Mouse (Mus musculus): Measurements from ENCODE around the gene Fanci. TPM values are rescaled to one million over a fixed set of nuclear protein-coding genes. Genes with fewer than 3 reads are reported as not detected.

Gene Fanci
- total and polyA plus RNA-seq, 3 experiments: 14.9 to 25.0 (median 20.0) TPM

DNA sequence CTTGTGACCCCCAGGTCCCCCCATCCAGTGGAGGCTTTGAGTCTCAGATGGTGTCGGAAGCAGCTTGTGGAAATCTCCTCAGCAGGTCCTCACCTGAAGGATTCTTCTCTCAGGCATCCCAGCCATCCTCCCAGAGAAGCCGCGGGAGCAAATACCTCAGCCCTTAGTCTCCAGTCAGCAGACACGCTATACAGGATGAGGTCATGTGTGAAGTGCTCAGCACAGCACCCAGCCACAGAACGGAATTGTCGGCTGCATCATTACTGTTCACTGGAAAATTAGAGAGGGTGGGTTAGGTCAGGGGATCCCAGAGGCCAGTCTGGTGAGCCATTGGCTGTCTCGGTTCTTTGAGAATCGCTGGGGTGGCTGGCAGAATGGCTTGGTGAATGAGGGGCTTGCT lies 42.9 kb upstream of the Fanci start:
- in situ Hi-C loops (cut with MboI; ENCODE audit: low pct_ligation_motif_present, low pct_unique_long_range_greater_than_20kb, low sequenced_read_pairs) (no loop called here), dilution Hi-C loops (cut with MboI; ENCODE audit: extremely low pct_ligation_motif_present, extremely low pct_unique_long_range_greater_than_20kb, low sequenced_read_pairs) (no loop called here)
- no peak for DNase-seq (ENCODE audit: extremely low read depth)
- no peaks in the 10 kb centered on the region for H3K9me3 ChIP-seq (replicated peaks; ENCODE audit: low read length)
- peaks cover 11 to 25% of the 10 kb centered on the region in 2 experiments for H3K4me1 ChIP-seq (ENCODE audit: control insufficient read depth in 1 of 2, insufficient read depth in 2 of 2)
- H3K79me2 ChIP-seq (replicated peaks; ENCODE audit: control insufficient read depth, extremely low read depth, insufficient read depth, poor library complexity, severe bottlenecking): no peaks in the 10 kb centered on the region
- no peak overlapping the region for H3K4me3 ChIP-seq (replicated peaks in 1 of 3; ENCODE audit: low read depth in 2 of 3, low read length in 2 of 3, poor library complexity in 1 of 3)
- no peak overlapping the region for H3K27ac ChIP-seq (ENCODE audit: insufficient read depth, low read depth)
- TF ChIP-seq MEF2A (IDR thresholded peaks at IDR 0.05; ENCODE audit: borderline replicate concordance, low read depth, low read length) (no peak), POLR2A (IDR thresholded peaks at IDR 0.05; ENCODE audit: low read depth, low read length) (no peak), ZC3H11A (IDR thresholded peaks at IDR 0.05; ENCODE audit: low read depth, low read length) (no peak), JUND (conservative IDR thresholded peaks at IDR 0.05; ENCODE audit: low read depth, low read length) (no peak), ZNF384 (IDR thresholded peaks at IDR 0.05; ENCODE audit: low read depth, low read length) (no peak), PAX5 (IDR thresholded peaks at IDR 0.05; ENCODE audit: low read length) (no peak), KAT2A (IDR thresholded peaks at IDR 0.05; ENCODE audit: insufficient replicate concordance, low read length) (no peak), RCOR1 (conservative IDR thresholded peaks at IDR 0.05; ENCODE audit: low read depth, low read length) (no peak), ZMIZ1 (IDR thresholded peaks at IDR 0.05; ENCODE audit: low read depth, low read length) (no peak), MYC (IDR thresholded peaks at IDR 0.05; ENCODE audit: low read depth, low read length) (no peak), RAD21 (IDR thresholded peaks at IDR 0.05; ENCODE audit: low read depth, low read length) (no peak), JUN (IDR thresholded peaks at IDR 0.05; ENCODE audit: insufficient read depth, low read depth, low read length) (no peak), SMC3 (IDR thresholded peaks at IDR 0.05; ENCODE audit: low read depth, low read length) (no peak)
- H3K9ac ChIP-seq (ENCODE audit: insufficient read depth, low read depth): no peak overlapping the region
- no peaks in the 10 kb centered on the region for H3K27me3 ChIP-seq (replicated peaks)
- peaks cover 35 to 81% of the 10 kb centered on the region in 2 experiments for H3K36me3 ChIP-seq (replicated peaks in 1 of 2; ENCODE audit: control insufficient read depth in 1 of 2, insufficient read depth in 1 of 2, low read length in 1 of 2)
- no peak overlapping the region for H3K4me2 ChIP-seq (ENCODE audit: insufficient read depth, low read depth, poor library complexity, severe bottlenecking)

DNA sequence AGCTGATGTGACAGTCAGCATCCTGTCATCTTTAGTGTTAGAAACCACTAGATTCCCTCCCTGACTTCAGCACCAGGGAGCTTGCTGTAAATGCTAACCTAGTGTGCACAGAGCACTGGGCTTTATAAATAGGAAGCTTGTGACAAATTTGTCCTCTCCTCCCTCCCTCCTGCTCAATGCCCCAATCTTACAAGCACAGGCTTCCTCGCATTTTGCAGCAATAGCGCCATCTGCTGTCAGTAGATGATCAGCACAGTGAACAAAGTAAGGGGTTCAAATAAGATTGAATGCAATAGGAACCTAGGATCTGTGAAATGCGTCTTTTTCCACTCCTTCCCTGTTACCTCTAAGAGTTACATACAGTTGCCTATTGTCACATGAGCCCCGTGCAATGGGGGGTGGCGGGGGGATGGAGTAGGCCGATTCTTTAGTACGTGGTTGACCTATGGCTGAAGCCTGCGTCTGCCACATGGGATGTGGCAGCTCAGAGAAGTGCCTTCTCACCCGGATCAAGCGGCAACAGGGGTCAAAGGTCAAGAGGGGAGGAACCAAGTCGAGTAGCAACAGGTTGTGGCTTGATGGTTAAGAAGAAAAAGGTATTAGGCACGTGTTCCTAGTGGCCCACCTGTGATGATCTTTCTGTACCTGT lies 41.9 kb upstream of the Fanci start:
- TF ChIP-seq SMC3 (IDR thresholded peaks at IDR 0.05; ENCODE audit: low read depth, low read length) (peak; percentile 93), ELF1 (IDR thresholded peaks at IDR 0.05; ENCODE audit: low read depth, low read length) (no peak), EP300 (IDR thresholded peaks at IDR 0.05; ENCODE audit: low read length) (no peak), JUND (conservative IDR thresholded peaks at IDR 0.05; ENCODE audit: low read depth, low read length) (no peak), MYC (IDR thresholded peaks at IDR 0.05; ENCODE audit: low read depth, low read length) (no peak), RAD21 (IDR thresholded peaks at IDR 0.05; ENCODE audit: low read depth, low read length) (peak; percentile 95), CTCF (conservative IDR thresholded peaks at IDR 0.05 in 1 of 2, IDR thresholded peaks at IDR 0.05 in 1 of 2; ENCODE audit: low read depth in 2 of 2, low read length in 2 of 2) (peak; percentile 87 to 95), ZC3H11A (IDR thresholded peaks at IDR 0.05; ENCODE audit: low read depth, low read length) (peak; percentile 66), MAZ (IDR thresholded peaks at IDR 0.05; ENCODE audit: low read depth, low read length) (0 out of 2 replicates have a peak, but pooled peaks have one; percentile 54)
- in situ Hi-C loops (cut with MboI; ENCODE audit: low pct_ligation_motif_present, low pct_unique_long_range_greater_than_20kb, low sequenced_read_pairs): loop anchor here (5.0 to 25.0 kb wide), 3 partner anchors 103 to 438 kb away; partner anchors contain the start of gene Isg20
- Histone ChIP-seq H3K79me2 (replicated peaks; ENCODE audit: control insufficient read depth, extremely low read depth, insufficient read depth, poor library complexity, severe bottlenecking) (no peaks in the 10 kb centered on the region), H3K27ac (ENCODE audit: insufficient read depth, low read depth) (no peak overlapping the region), H3K27me3 (replicated peaks) (no peaks in the 10 kb centered on the region), H3K4me2 (ENCODE audit: insufficient read depth, low read depth, poor library complexity, severe bottlenecking) (no peak overlapping the region), H3K4me1 (ENCODE audit: control insufficient read depth in 1 of 2, insufficient read depth in 2 of 2) (peaks cover 11 to 25% of the 10 kb centered on the region in 2 experiments), H3K9ac (ENCODE audit: insufficient read depth, low read depth) (no peak overlapping the region), H3K36me3 (replicated peaks in 1 of 2; ENCODE audit: control insufficient read depth in 1 of 2, insufficient read depth in 1 of 2, low read length in 1 of 2) (peaks cover 43 to 79% of the 10 kb centered on the region in 2 experiments), H3K9me3 (replicated peaks; ENCODE audit: low read length) (no peaks in the 10 kb centered on the region), H3K4me3 (replicated peaks in 1 of 3; ENCODE audit: low read depth in 2 of 3, low read length in 2 of 3, poor library complexity in 1 of 3) (no peak overlapping the region)
- peak; percentile 80 for DNase-seq (ENCODE audit: extremely low read depth)
- dilution Hi-C loops (cut with MboI; ENCODE audit: extremely low pct_ligation_motif_present, extremely low pct_unique_long_range_greater_than_20kb, low sequenced_read_pairs): no loop called here
